Mouse (Mus musculus): ENCODE data around the gene Rnf216. TPM values are rescaled to one million over a fixed set of nuclear protein-coding genes. Genes with fewer than 3 reads are reported as not detected.
A peak's percentile ranks its signal among the peaks of the same experiment; 100 is the strongest.

Gene Rnf216
- total RNA-seq, 2 experiments from 2014 or later: 38.5 to 40.1 TPM

- intact Hi-C loops (cut with DNase I): no loop called here
- DNase-seq (ENCODE audit: extremely low spot score in 1 of 2, low spot score in 2 of 2): no peak
Observed at GRCm38 (mm10) chr5:142949580-142949979, 163.2 kb downstream of the Rnf216 start.

- intact Hi-C loops (cut with DNase I): no loop called here
- DNase-seq (ENCODE audit: extremely low spot score in 1 of 2, low spot score in 2 of 2): no peak
Observed at GRCm38 (mm10) chr5:142947460-142947859, 165.3 kb downstream of the Rnf216 start.

GRCm38 (mm10) chr5:142944979-142945682 lies 167.7 kb downstream of the Rnf216 start:
- intact Hi-C loops (cut with DNase I): no loop called here
- DNase-seq (ENCODE audit: extremely low spot score in 1 of 2, low spot score in 2 of 2): peak in 1 of 2 experiments; percentile 78

Small RNA genes within 50 kb of the gene (microRNA-seq; reads per million reads assigned to microRNA genes)
- gene Gm44405: not detected

Other genes starting within 250 kb of the Rnf216 start
- 10 to 100 TPM; 32.3 to 34.8 TPM for gene Fbxl18, start 217.6 kb downstream of the Rnf216 start, total RNA-seq (2021)
- gene Actb, start 206.2 kb downstream of the Rnf216 start, total RNA-seq (2021): 1,000 to 10,000 TPM; 3,611 to 3,673 TPM
- 100 to 1,000 TPM; 442 to 448 TPM for gene Fscn1, start 152.7 kb downstream of the Rnf216 start, total RNA-seq (2021)
- gene Olfr718-ps1, start 34.6 kb upstream of the Rnf216 start, total RNA-seq (2021): under 1 TPM; 0.14 to 0.17 TPM
- gene Rbak, start 67.8 kb upstream of the Rnf216 start, total RNA-seq (2021): 10 to 100 TPM; 16.1 to 19.9 TPM
- gene Spdye4b, start 68.0 kb upstream of the Rnf216 start, total RNA-seq (2021): not detected
- not detected for gene Spdye4a, start 113.9 kb upstream of the Rnf216 start, total RNA-seq (2021)
- gene Zfp12, start 122.2 kb upstream of the Rnf216 start, total RNA-seq (2021): 10 to 100 TPM; 21.8 to 26.6 TPM
- 10 to 100 TPM; 22.6 to 23.6 TPM for gene Zfp316, start 157.0 kb upstream of the Rnf216 start, total RNA-seq (2021)
- 10 to 100 TPM; 11.3 to 12.5 TPM for gene Zfp853, start 180.6 kb upstream of the Rnf216 start, total RNA-seq (2021)
- 10 to 100 TPM; 20.0 to 22.1 TPM for gene E130309D02Rik, start 202.4 kb upstream of the Rnf216 start, total RNA-seq (2021)
- 10 to 100 TPM; 42.5 to 42.8 TPM for gene Zdhhc4, start 216.3 kb upstream of the Rnf216 start, total RNA-seq (2021)
- 1 to 10 TPM; 2.0 TPM for gene Grid2ip, start 244.3 kb upstream of the Rnf216 start, total RNA-seq (2021)

All from left cerebral cortex, postnatal 10 days (tissue).